Mouse (Mus musculus) midbrain, embryonic 11.5 days (tissue): ENCODE data around the gene Fkrp. TPM values are rescaled to one million over a fixed set of nuclear protein-coding genes. Genes with fewer than 3 reads are reported as not detected.

ENCODE experiments used
- ATAC-seq: fragments of 200-750 bp; cut with Nextera tagmentation; 2 replicates; pipeline ENCODE4 v1.8.0; 2017; ENCODE audit warnings: moderate TSS enrichment, moderate library complexity; ENCODE audit not compliant: low FRiP score
- DNase-seq: peaks from one replicate; pipeline ENCODE4 v3.0.0; 2015; ENCODE audit warnings: low spot score; ENCODE audit errors: missing footprints
- H3K27ac ChIP-seq: fragments of 300-500 bp; sonication (generic); 2 replicates; pipeline ENCODE4 v1.5.1; 2014; ENCODE audit warnings: low read depth, low read length
- H3K27me3 ChIP-seq: fragments of 300-500 bp; sonication (generic); 2 replicates; pipeline ENCODE4 v1.6.1; 2014; ENCODE audit warnings: mild to moderate bottlenecking, low read length, moderate library complexity, mixed read lengths; ENCODE audit not compliant: control insufficient read depth, insufficient read depth
- H3K36me3 ChIP-seq: fragments of 300-500 bp; sonication (generic); 2 replicates; pipeline ENCODE4 v1.6.1; 2014; ENCODE audit warnings: mild to moderate bottlenecking, low read length, moderate library complexity, mixed read lengths; ENCODE audit not compliant: control insufficient read depth, insufficient read depth
- H3K4me1 ChIP-seq: fragments of 300-500 bp; sonication (generic); 2 replicates; pipeline ENCODE4 v1.6.1; 2014; ENCODE audit warnings: low read length; ENCODE audit not compliant: control insufficient read depth, insufficient read depth
- H3K4me2 ChIP-seq: fragments of 300-500 bp; sonication (generic); 2 replicates; pipeline ENCODE4 v1.6.1; 2014; ENCODE audit warnings: mild to moderate bottlenecking, moderate library complexity
- H3K4me3 ChIP-seq: fragments of 300-500 bp; sonication (generic); 2 replicates; pipeline ENCODE4 v1.5.1; 2014; ENCODE audit warnings: low read depth, low read length
- H3K9ac ChIP-seq: fragments of 300-500 bp; sonication (generic); 2 replicates; pipeline ENCODE4 v1.6.1; 2014; ENCODE audit warnings: low read length
- H3K9me3 ChIP-seq: fragments of 300-500 bp; sonication (generic); 2 replicates; pipeline ENCODE4 v1.6.1; 2016; ENCODE audit warnings: low read length; ENCODE audit not compliant: control insufficient read depth
- WGBS: fragments of 180-500 bp; shearing (Covaris S2); extraction: QIAGEN DNeasy Blood & Tissue Kit; methylation state at CpG from one replicate; pipeline ENCODE4 v1.1.7; 2014; 5-methylcytosine and 5-hydroxymethylcytosine counted together
- polyA plus RNA-seq: library from polyadenylated mRNA; unstranded; fragments of >200 nt; fragmentation: Nextera tagmentation; extraction: Ambion mirVana; gene quantifications from 2 replicates; pipeline ENCODE4 v1.2.1, GENCODE M21; 2014

The Fkrp gene
- polyA plus RNA-seq, 1 experiment from 2014 or later: 25.9 TPM

DNA sequence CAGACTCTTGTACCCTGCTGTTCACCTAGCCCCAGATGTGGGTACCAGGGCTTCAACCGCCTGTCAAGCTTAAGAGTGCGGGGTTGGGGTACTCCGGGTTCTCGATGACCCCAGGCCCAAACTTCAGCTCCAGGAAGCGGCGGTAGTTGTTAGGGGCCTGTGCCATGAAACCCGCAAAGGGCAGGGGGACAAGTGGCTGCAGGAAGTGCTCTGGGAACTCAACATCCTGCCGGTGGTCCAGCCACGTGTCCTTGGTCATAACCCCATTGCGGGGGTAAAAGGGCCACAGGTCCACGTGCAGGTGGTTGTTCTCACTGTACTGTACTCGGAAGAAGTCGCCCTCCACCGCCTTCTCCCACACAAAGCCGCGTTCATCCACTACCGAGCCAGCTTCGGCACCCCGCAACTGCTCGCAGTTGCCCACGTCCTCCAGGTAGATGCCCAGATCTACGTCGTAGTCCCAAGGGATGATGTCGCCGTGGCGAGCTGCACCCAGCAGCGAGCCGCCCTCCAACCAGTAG is 6.1 kb downstream of the Fkrp start:
- ATAC-seq: no peak
- Histone ChIP-seq H3K27me3 (peaks cover 29% of the 10 kb centered on the region), H3K36me3 (peaks cover 3% of the 10 kb centered on the region; the same call in 1 of the 2 replicates), H3K4me3 (peak overlapping the region; percentile 34), H3K4me2 (peak overlapping the region; percentile 59), H3K4me1 (peaks cover 20% of the 10 kb centered on the region), H3K27ac (no peak overlapping the region), H3K9me3 (no peaks in the 10 kb centered on the region), H3K9ac (no peak overlapping the region; the same call in 1 of the 2 replicates)
- WGBS: 49% methylated on average over 28 of the region's 28 CpGs
- peak; percentile 84 for DNase-seq

DNA sequence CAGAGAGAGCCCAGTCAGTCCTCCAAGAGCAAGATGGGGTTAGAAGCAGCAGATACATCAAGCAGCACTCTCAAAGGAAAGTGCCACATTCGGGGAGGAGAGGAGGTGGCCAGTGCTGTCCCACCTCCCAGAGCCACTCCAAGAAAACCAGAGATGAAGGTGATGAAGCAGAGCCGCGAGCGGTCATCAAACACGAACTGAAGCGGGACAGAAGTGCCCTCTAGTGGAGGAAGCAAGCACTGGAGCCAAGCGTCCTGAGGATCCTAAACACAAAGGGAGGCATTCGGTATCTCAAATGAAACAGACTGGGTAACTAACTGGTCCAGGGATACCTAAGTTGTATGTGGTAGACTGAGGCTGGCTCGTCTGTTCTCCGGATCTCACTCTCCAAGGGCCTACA is 6.8 kb downstream of the Fkrp start:
- peaks cover 29% of the 10 kb centered on the region for H3K27me3 ChIP-seq
- H3K27ac ChIP-seq: no peak overlapping the region
- peaks cover 13% of the 10 kb centered on the region for H3K4me1 ChIP-seq
- H3K4me2 ChIP-seq: no peak overlapping the region
- DNase-seq (peak; percentile 97), ATAC-seq (peak; percentile 34; the same call in 1 of the 2 replicates)
- H3K4me3 ChIP-seq: no peak overlapping the region
- no peaks in the 10 kb centered on the region for H3K9me3 ChIP-seq
- peaks cover 3% of the 10 kb centered on the region; the same call in 1 of the 2 replicates for H3K36me3 ChIP-seq
- 34% methylated on average over 10 of the region's 10 CpGs for WGBS
- H3K9ac ChIP-seq: no peak overlapping the region

DNA sequence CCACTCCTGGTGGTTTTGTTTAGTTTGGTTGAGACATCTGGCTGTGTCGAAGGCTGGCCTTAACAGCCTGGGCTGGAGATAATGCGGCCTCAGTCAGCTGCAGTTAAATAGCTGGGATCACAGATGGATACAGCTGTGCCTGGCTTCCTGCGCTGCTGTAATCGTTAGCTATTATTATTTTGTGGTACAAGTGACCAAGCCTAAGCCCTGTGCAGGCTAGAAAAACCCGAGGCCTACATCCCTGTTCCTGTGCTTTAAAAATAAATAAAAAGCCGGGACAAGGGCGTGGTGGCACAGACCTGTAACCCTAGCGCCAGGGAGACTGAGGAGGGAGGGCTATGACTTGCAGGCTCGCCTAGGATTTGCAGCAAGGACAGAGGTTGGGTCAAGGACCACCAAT is 7.9 kb downstream of the Fkrp start:
- Histone ChIP-seq H3K9me3 (no peaks in the 10 kb centered on the region), H3K4me1 (peaks cover 12% of the 10 kb centered on the region), H3K4me2 (no peak overlapping the region), H3K36me3 (peaks cover 3% of the 10 kb centered on the region; the same call in 1 of the 2 replicates), H3K4me3 (no peak overlapping the region), H3K27me3 (peaks cover 29% of the 10 kb centered on the region), H3K27ac (no peak overlapping the region), H3K9ac (no peak overlapping the region)
- WGBS: 90% methylated on average over 9 of the region's 9 CpGs
- no peak for ATAC-seq
- DNase-seq: peak; percentile 44

DNA sequence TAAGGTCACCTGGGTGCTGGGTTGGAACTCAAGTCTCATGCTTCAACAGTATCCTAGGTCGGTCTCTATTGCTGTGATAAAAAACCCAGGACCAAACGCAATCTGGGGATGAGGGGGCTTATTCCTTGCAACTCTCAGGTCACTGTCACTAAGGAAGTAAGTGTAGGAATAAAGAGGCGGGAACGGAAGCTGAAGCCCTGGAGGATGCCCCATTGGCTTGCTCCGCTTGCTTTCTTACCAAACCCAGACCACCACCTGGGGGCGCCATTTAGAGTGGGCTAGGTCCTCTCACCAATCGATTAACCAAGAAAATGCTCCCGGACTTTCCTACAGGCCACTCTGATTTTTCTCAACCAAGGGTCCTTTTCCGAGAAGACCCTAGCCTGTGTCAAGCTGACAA is 8.6 kb downstream of the Fkrp start:
- H3K9ac ChIP-seq: no peak overlapping the region
- H3K4me3 ChIP-seq: no peak overlapping the region
- H3K36me3 ChIP-seq: peaks cover 3% of the 10 kb centered on the region; the same call in 1 of the 2 replicates
- peaks cover 27% of the 10 kb centered on the region for H3K27me3 ChIP-seq
- ATAC-seq (no peak), DNase-seq (peak; percentile 81)
- WGBS: 90% methylated on average over 9 of the region's 9 CpGs
- H3K4me1 ChIP-seq: peaks cover 12% of the 10 kb centered on the region
- no peak overlapping the region for H3K27ac ChIP-seq
- no peak overlapping the region for H3K4me2 ChIP-seq
- no peaks in the 10 kb centered on the region for H3K9me3 ChIP-seq

DNA sequence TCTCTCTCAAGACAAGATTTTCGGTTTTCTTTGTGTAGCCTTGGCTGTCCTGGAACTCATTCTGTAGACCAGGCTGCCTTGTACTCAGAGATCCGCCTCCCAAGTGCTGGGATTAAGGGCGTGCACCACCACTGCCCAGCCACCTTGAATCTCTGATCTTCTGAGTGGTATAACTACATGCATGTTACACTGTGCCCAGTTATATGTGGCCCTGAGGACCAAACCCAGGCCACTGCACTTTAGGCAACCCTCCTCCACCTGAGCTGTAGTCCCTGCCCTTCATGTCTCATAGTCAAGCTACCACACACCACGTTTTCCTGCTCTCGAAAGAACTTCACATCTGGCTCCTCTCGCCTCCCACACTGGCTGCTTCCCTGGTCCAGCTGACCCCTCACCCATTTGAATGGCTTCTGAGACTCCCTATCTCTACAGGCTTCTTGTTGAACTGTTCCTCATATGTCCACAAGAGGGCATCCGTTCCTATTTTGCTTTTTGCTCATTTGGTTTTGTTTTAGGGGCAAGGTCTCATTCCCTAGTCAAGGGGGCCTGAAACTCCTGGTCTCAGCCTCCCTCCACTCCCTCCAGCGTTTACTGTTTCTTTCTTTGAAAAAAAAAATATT is 12.0 kb downstream of the Fkrp start:
- Histone ChIP-seq H3K9me3 (no peaks in the 10 kb centered on the region), H3K9ac (no peak overlapping the region), H3K4me1 (no peaks in the 10 kb centered on the region), H3K27me3 (no peaks in the 10 kb centered on the region), H3K4me2 (no peak overlapping the region), H3K27ac (no peak overlapping the region), H3K36me3 (peaks cover 3% of the 10 kb centered on the region; the same call in 1 of the 2 replicates), H3K4me3 (no peak overlapping the region)
- peak; percentile 63 for ATAC-seq
- DNase-seq: peak; percentile 92
- 35% methylated on average over 8 of the region's 8 CpGs for WGBS

DNA sequence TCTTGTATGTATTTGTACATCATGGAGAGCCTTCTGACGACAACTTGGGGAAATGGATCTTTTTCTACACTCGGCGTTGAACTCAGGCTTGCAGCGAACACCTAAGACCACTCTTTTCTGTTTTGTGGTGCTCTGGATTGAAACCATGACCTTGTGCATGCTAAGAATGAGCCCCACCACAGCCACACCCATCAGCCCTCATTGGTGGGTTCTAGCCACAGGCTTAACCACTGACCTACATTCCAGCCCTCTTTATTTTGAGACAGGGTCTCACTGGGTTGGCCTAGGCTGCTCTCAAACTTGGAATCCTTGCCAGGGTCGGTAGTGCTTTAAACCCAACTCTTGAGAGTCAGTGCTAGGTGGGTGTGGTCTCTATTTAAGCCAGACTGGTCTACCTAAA is 21.6 kb downstream of the Fkrp start:
- no peak overlapping the region for H3K4me3 ChIP-seq
- no peak overlapping the region for H3K27ac ChIP-seq
- H3K4me1 ChIP-seq: no peaks in the 10 kb centered on the region
- 93% methylated on average over 5 of the region's 5 CpGs for WGBS
- 0 out of 2 replicates have a peak, but pooled peaks cover 6% of the 10 kb centered on the region for H3K36me3 ChIP-seq
- no peak for DNase-seq
- no peak overlapping the region for H3K9ac ChIP-seq
- H3K4me2 ChIP-seq: no peak overlapping the region
- H3K9me3 ChIP-seq: no peaks in the 10 kb centered on the region
- no peak for ATAC-seq
- no peaks in the 10 kb centered on the region for H3K27me3 ChIP-seq

DNA sequence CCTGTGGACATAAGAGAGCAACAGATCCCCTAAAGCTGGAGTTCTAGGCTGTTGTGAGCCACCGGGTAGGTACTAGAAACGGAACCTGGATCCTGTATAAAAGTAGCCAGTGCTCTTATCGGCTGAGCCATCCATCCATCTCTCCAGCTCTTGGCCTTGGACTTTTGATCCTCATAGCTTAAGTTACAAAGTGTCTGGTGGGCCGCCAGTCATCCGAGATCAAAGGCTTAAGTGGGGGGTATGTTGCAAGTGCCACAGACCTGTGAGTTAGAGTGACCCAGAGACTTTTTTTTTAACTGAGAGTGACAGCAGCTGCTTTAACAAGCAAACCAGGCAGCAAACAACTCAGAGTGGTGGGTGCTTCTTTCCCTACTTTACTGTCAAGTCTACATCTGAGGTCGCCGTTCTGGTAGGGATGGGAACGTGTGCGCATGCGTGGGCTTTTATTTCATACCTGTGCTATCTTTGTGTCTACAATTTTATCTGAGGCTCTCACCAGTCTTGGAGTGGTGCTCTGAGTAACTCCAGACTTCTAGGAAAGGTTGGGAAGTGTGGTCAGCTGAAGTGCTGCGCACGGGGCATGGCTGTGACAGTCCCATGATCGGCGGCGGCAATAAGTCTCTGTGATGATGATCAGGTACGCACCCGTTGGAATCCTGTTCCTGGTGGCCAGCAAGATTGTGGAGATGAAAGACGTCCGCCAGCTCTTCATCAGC is 23.4 kb downstream of the Fkrp start:
- no peaks in the 10 kb centered on the region for H3K9me3 ChIP-seq
- H3K27me3 ChIP-seq: no peaks in the 10 kb centered on the region
- ATAC-seq (no peak), DNase-seq (no peak)
- H3K27ac ChIP-seq: no peak overlapping the region
- H3K4me3 ChIP-seq: no peak overlapping the region
- 95% methylated on average over 19 of the region's 19 CpGs for WGBS
- 0 out of 2 replicates have a peak, but pooled peaks cover 8% of the 10 kb centered on the region for H3K36me3 ChIP-seq
- no peak overlapping the region for H3K4me2 ChIP-seq
- no peaks in the 10 kb centered on the region for H3K4me1 ChIP-seq
- no peak overlapping the region for H3K9ac ChIP-seq

DNA sequence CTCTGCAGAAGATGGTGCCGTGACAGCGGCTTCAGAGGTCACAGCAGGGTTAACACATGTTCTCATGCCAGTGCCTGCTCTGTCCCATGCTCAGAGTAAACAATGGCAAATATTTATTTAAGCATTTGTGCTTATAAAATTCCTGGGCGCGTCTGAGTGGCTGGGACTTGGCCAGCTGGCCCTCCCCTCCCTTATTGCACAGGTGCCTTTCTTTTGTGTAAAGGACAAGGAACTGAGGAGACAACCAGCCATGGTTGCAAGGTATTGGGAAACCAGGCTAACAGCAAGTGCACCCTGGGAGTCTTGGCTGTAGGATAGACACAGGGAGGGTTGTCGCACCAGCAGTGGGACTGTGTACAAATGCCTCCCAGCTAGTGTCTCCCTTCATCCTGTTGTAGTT is 24.2 kb downstream of the Fkrp start:
- WGBS: 82% methylated on average over 5 of the region's 5 CpGs
- ATAC-seq (no peak), DNase-seq (no peak)
- Histone ChIP-seq H3K9ac (no peak overlapping the region), H3K36me3 (0 out of 2 replicates have a peak, but pooled peaks cover 6% of the 10 kb centered on the region), H3K4me3 (no peak overlapping the region), H3K27ac (no peak overlapping the region), H3K4me1 (no peaks in the 10 kb centered on the region), H3K27me3 (no peaks in the 10 kb centered on the region), H3K4me2 (no peak overlapping the region), H3K9me3 (no peaks in the 10 kb centered on the region)

DNA sequence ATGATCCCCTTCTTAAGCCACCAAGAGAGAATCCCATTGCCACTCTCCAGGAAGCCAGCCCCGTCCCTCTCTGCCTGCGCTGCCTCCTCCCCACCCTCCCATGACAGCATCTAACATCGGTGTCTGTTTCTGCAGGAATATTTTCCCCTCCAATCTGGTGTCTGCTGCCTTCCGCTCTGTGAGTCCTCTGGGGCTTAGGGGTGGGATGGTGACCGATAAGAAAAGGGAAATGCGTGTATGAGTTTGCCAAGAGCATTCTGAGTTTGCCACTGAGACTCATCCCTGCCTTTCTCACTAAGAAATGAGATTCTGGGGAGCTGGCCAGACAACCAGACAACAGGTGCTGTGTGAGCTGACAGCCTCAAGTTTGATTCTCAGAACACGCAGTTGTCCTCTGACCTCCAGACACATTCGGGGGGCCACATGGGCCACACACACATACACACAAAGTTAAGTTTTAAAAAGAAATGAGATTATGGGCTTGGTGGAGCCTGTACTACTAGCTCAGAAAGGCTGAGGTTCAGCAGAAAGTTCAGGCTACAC is 30.9 kb downstream of the Fkrp start:
- no peak for ATAC-seq
- 92% methylated on average over 8 of the region's 8 CpGs for WGBS
- H3K27me3 ChIP-seq: no peaks in the 10 kb centered on the region; the same call in 1 of the 2 replicates
- no peaks in the 10 kb centered on the region for H3K9me3 ChIP-seq
- no peak for DNase-seq
- H3K9ac ChIP-seq: no peak overlapping the region
- no peak overlapping the region for H3K4me3 ChIP-seq
- H3K4me1 ChIP-seq: peaks cover 27% of the 10 kb centered on the region
- H3K4me2 ChIP-seq: no peak overlapping the region
- H3K36me3 ChIP-seq: 0 out of 2 replicates have a peak, but pooled peaks cover 2% of the 10 kb centered on the region
- H3K27ac ChIP-seq: no peak overlapping the region
